Mouse (Mus musculus) lung, postnatal 0 days (tissue): ENCODE measurements around the gene Gm7247.

Experiments used
- CTCF ChIP-seq: IDR thresholded peaks from 2 replicates; pipeline ENCODE4 v1.5.1; 2016; ENCODE audit warnings: antibody characterized with exemption, mild to moderate bottlenecking
- EP300 ChIP-seq: IDR thresholded peaks from 2 replicates; pipeline ENCODE4 v1.6.1; 2016; ENCODE audit warnings: antibody characterized with exemption, mild to moderate bottlenecking, control low read depth

DNA sequence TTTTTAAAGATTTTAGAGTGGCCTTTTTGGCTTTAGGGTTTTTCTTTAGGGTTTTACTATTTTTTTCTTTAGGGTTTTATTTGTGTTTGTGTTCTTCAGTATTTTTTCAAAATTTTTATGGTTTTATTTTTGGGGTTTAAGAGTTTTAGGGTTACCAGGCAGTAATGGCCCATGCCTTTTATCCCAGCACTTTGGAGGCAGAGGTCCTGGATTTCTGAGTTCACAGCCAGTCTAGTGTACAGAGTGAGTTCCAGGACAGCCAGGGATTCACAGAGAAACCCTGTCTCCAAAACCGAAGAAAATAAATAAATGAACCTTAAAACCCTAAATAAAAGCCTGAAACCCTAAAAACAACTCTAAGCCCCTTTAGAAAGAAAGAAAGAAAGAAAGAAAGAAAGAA, 124.6 kb downstream of the Gm7247 start:
- TF ChIP-seq EP300 (no peak), CTCF (no peak)
